26 mouse cellular contexts compared by ENCODE assay signal in the genomic region with DNA sequence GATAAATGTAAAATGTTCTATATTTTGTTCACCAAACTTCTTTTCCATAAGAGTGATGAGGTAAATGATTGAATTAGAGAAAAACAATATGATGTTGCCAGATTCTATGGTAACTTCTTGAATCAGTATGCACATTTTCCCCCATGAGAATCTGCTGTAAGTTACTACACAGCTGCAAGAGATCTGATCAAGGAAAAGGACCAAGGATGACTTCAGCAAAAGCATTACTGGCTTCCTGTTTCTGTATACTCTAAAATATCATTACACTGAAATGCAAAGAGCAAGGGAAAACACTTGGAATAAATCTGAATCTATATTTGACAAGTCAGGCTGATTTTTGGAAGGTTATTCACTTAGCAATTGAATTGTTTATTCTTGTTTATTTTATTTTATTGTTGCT. TPM values are rescaled to one million over a fixed set of nuclear protein-coding genes. Genes with fewer than 3 reads are reported as not detected.
DNase-seq lines count a peak whose midpoint lies in the region; ATAC-seq and TF ChIP-seq lines count a peak whose summit lies in the region.
"Had no signal": no experiment of that assay in that cellular context is flagged by ENCODE, and none has a peak within 500 bp of the region (broad histone marks: within the 10 kb centered on the region; RNA-seq: fewer than 3 reads in every experiment).

No protein-coding gene starts in this region.

- no peaks in the 10 kb centered on the region for H3K4me1 ChIP-seq in lung, embryonic 14.5 days (ENCODE audit: insufficient read depth)
- H3K4me1 ChIP-seq in lung, adult 2 months (ENCODE audit: control insufficient read depth, insufficient read depth, low read length) = no peaks in the 10 kb centered on the region
- H3K4me1 ChIP-seq in MEL (ENCODE audit: control insufficient read depth in 1 of 2, insufficient read depth in 2 of 2, low read length in 2 of 2) = peaks cover 0 to 3% of the 10 kb centered on the region in 2 experiments; a peak in 1 of 4 replicates
- H3K4me1 ChIP-seq: embryonic facial prominence, embryonic 12.5 days; forebrain, embryonic 12.5 days; heart, embryonic 13.5 days; hindbrain, embryonic 15.5 days had no signal

- intact Hi-C loops in left cerebral cortex, postnatal 4 days (cut with DNase I) = no loop called here

- H3K4me2 ChIP-seq in lung, embryonic 14.5 days = no peak overlapping the region
- H3K4me2 ChIP-seq: embryonic facial prominence, embryonic 12.5 days; forebrain, embryonic 12.5 days; heart, embryonic 13.5 days; hindbrain, embryonic 15.5 days had no signal

- H3K36me3 ChIP-seq in lung, embryonic 14.5 days (ENCODE audit: insufficient read depth) = no peaks in the 10 kb centered on the region
- peaks cover 0 to 2% of the 10 kb centered on the region in 2 experiments; a peak in 1 of 4 replicates for H3K36me3 ChIP-seq in MEL (ENCODE audit: control insufficient read depth in 1 of 2, insufficient read depth in 2 of 2, low read length in 2 of 2)
- H3K36me3 ChIP-seq: embryonic facial prominence, embryonic 12.5 days; forebrain, embryonic 12.5 days; heart, embryonic 13.5 days; hindbrain, embryonic 15.5 days had no signal

- H3K79me2 ChIP-seq in MEL (ENCODE audit: control insufficient read depth, insufficient read depth, low read length, poor library complexity) = no peaks in the 10 kb centered on the region

- H3K9ac ChIP-seq in lung, embryonic 14.5 days = no peak overlapping the region
- no peak overlapping the region for H3K9ac ChIP-seq in MEL (ENCODE audit: control insufficient read depth, low read depth, low read length, poor library complexity, severe bottlenecking)
- H3K9ac ChIP-seq: embryonic facial prominence, embryonic 12.5 days; forebrain, embryonic 12.5 days; heart, embryonic 13.5 days; hindbrain, embryonic 15.5 days had no signal

- H3K27ac ChIP-seq in lung, embryonic 14.5 days (ENCODE audit: low read depth) = no peak overlapping the region
- H3K27ac ChIP-seq in MEL (ENCODE audit: control insufficient read depth, low read depth, low read length) = no peak overlapping the region
- H3K27ac ChIP-seq: embryonic facial prominence, embryonic 12.5 days; forebrain, embryonic 12.5 days; heart, embryonic 13.5 days; hindbrain, embryonic 15.5 days had no signal

- no peaks in the 10 kb centered on the region for H3K9me3 ChIP-seq in lung, embryonic 14.5 days (ENCODE audit: low read depth, low read length)
- H3K9me3 ChIP-seq in MEL (replicated peaks; ENCODE audit: insufficient read depth, low read length) = no peaks in the 10 kb centered on the region
- H3K9me3 ChIP-seq: embryonic facial prominence, embryonic 12.5 days; forebrain, embryonic 12.5 days; heart, embryonic 13.5 days; hindbrain, embryonic 15.5 days had no signal

- TF ChIP-seq RAD21 in MEL (IDR thresholded peaks at IDR 0.05; ENCODE audit: low read depth, low read length) = no peak

- no peak overlapping the region for H3K4me3 ChIP-seq in lung, embryonic 14.5 days (ENCODE audit: low read depth, low read length)
- no peak overlapping the region for H3K4me3 ChIP-seq in lung, adult 2 months (replicated peaks; ENCODE audit: extremely low read depth, low read depth, low read length)
- H3K4me3 ChIP-seq in MEL (ENCODE audit: control insufficient read depth in 1 of 2, insufficient read depth in 1 of 2, low read depth in 2 of 2, low read length in 2 of 2) = no peak overlapping the region
- H3K4me3 ChIP-seq: embryonic facial prominence, embryonic 12.5 days; forebrain, embryonic 12.5 days; heart, embryonic 13.5 days; hindbrain, embryonic 15.5 days had no signal

- no peak for ATAC-seq in lung, embryonic 14.5 days (ENCODE audit: insufficient read depth)
- ATAC-seq in common myeloid progenitor, adult 5-6 weeks (replicated peaks; ENCODE audit: low read depth, poor library complexity, severe bottlenecking) = peak; percentile 63; the same call in 1 of the 2 replicates
- ATAC-seq: CD4-positive, CD25-positive, alpha-beta regulatory T cell, adult 4 months; forebrain, embryonic 16.5 days; intestine, embryonic 16.5 days had no signal

- H3K27me3 ChIP-seq in lung, embryonic 14.5 days (ENCODE audit: insufficient read depth, low read length) = no peaks in the 10 kb centered on the region
- no peaks in the 10 kb centered on the region for H3K27me3 ChIP-seq in MEL (ENCODE audit: control insufficient read depth in 1 of 2, insufficient read depth in 2 of 2, low read length in 2 of 2)
- H3K27me3 ChIP-seq: embryonic facial prominence, embryonic 12.5 days; forebrain, embryonic 12.5 days; heart, embryonic 13.5 days; hindbrain, embryonic 15.5 days had no signal

- no peak for TF ChIP-seq CTCF in lung, embryonic 14.5 days (IDR thresholded peaks at IDR 0.05; ENCODE audit: low read depth)
- no peak for TF ChIP-seq CTCF in lung, adult 2 months (IDR thresholded peaks at IDR 0.05; ENCODE audit: insufficient read depth, low read length)
- no peak for TF ChIP-seq CTCF in MEL (IDR thresholded peaks at IDR 0.05 in 2 of 3, conservative IDR thresholded peaks at IDR 0.05 in 1 of 3; ENCODE audit: control insufficient read depth in 1 of 3, insufficient read depth in 1 of 3, low read depth in 2 of 3, low read length in 3 of 3, poor library complexity in 1 of 3, severe bottlenecking in 1 of 3)

- no peak for TF ChIP-seq POLR2A in lung, adult 2 months (IDR thresholded peaks at IDR 0.05; ENCODE audit: borderline replicate concordance, extremely low read depth, low read depth, low read length)
- no peak for TF ChIP-seq POLR2A in MEL (IDR thresholded peaks at IDR 0.05; ENCODE audit: control insufficient read depth in 1 of 2, insufficient read depth in 1 of 2, low read depth in 1 of 2, low read length in 2 of 2, poor library complexity in 1 of 2)

- DNase-seq in lung, embryonic 14.5 days = peak; percentile 5
- DNase-seq in lung, adult 2 months = no peak
- peak; percentile 43 for DNase-seq in MEL (ENCODE audit: low read depth, low spot score)
- peak; percentile 5 for DNase-seq in naive thymus-derived CD4-positive, alpha-beta T cell, adult 2 months (ENCODE audit: low read depth)
- no peak for DNase-seq in left cerebral cortex, postnatal 4 days
- DNase-seq in c-Kit-positive CD71-positive TER-119-positive erythroid progenitor cells, embryonic 14.5 days (ENCODE audit: low spot score) = no peak
- DNase-seq: adrenal gland, adult 8-10 months; B cell, adult 2 months; cerebellum, adult 11-12 months; cerebellum, adult 9-11 months; cerebellum, postnatal 36 days; embryo, embryonic 11 days; gastrocnemius, postnatal 10 days; heart, postnatal 36 days had no signal

- TF ChIP-seq EP300 in MEL (IDR thresholded peaks at IDR 0.05; ENCODE audit: low read depth in 1 of 2, low read length in 2 of 2) = peak in 1 of 2 experiments; percentile 10; a peak in 1 of 4 replicates

TF ChIP-seq in MEL, 35 proteins besides CTCF, POLR2A, EP300 and RAD21:
- TF ChIP-seq E2F4 (IDR thresholded peaks at IDR 0.05; ENCODE audit: borderline replicate concordance, low read depth, low read length) (no peak), MAZ (IDR thresholded peaks at IDR 0.05; ENCODE audit: low read depth, low read length) (no peak), ELF1 (IDR thresholded peaks at IDR 0.05; ENCODE audit: low read depth, low read length) (no peak), MYC (IDR thresholded peaks at IDR 0.05; ENCODE audit: low read depth, low read length) (no peak), ETS1 (IDR thresholded peaks at IDR 0.05; ENCODE audit: low read depth, low read length) (peak; percentile 55), GATA1 (IDR thresholded peaks at IDR 0.05; ENCODE audit: low read depth, low read length) (no peak), MYB (IDR thresholded peaks at IDR 0.05; ENCODE audit: low read depth, low read length) (no peak), MXI1 (IDR thresholded peaks at IDR 0.05; ENCODE audit: low read depth, low read length) (no peak)

RNA-seq across cellular contexts. Expression of a gene that starts 49.1 kb away (rescaled TPM):
- polyA plus RNA-seq in lung, embryonic 14.5 days (2014; fragmentation: Nextera tagmentation; extraction: Ambion mirVana) = not detected in 2 replicates
- polyA plus RNA-seq in lung, adult 2 months (2012; rRNA removed) = 1.3 and 1.8 TPM in 2 replicates
- not detected in 2 replicates for total RNA-seq in MEL (2012; rRNA removed)
- polyA plus RNA-seq in MEL (2012; ENCODE audit: insufficient read depth in 1 of 2, insufficient read length in 2 of 2, low read depth in 1 of 2, low replicate concordance in 2 of 2, missing spikeins in 1 of 2) = not detected
- 2.0 and 4.3 TPM in 2 replicates for total RNA-seq in common myeloid progenitor, adult 5-6 weeks (2017)
- total RNA-seq in left cerebral cortex, postnatal 4 days (2021) = not detected
- polyA plus RNA-seq: brain, embryonic 14.5 days; forebrain, embryonic 16.5 days; frontal cortex, adult 2 months; heart, embryonic 13.5 days; heart, postnatal 0 days; hindbrain, embryonic 11.5 days; hindbrain, embryonic 15.5 days had no signal

Comparison
In these comparisons a context has a peak if more than half of its experiments do, and no peak if none do; other contexts are left out.
1. DNase-seq: peak in lung, embryonic 14.5 days (single experiment), MEL (single experiment) and naive thymus-derived CD4-positive, alpha-beta T cell, adult 2 months (single experiment); none in lung, adult 2 months (single experiment), left cerebral cortex, postnatal 4 days (single experiment) and c-Kit-positive CD71-positive TER-119-positive erythroid progenitor cells, embryonic 14.5 days (single experiment).